Mouse (Mus musculus) lung, postnatal 0 days (tissue): ENCODE measurements around the gene Fyb2.

Source experiments
- CTCF ChIP-seq: IDR thresholded peaks from 2 replicates; pipeline ENCODE4 v1.5.1; 2016; ENCODE audit warnings: antibody characterized with exemption, mild to moderate bottlenecking
- EP300 ChIP-seq: IDR thresholded peaks from 2 replicates; pipeline ENCODE4 v1.6.1; 2016; ENCODE audit warnings: antibody characterized with exemption, mild to moderate bottlenecking, control low read depth

- TF ChIP-seq CTCF (no peak), EP300 (no peak)
Observed at GRCm38 (mm10) chr4:104990016-104990415, 76.8 kb downstream of the Fyb2 start.
